Mouse (Mus musculus) spleen, adult 2 months (tissue): ENCODE measurements around the gene Glg1. TPM values are rescaled to one million over a fixed set of nuclear protein-coding genes. Genes with fewer than 3 reads are reported as not detected.

Source experiments
- DNase-seq, 2 experiments: peaks; one replicate each; pipeline versions ENCODE4 v3.0.0 to v3.0.0-alpha.2; 2012 to 2021; ENCODE audit warnings: low spot score in 2 of 2, low read depth in 1 of 2
- H3K27ac ChIP-seq: fragments of 200-500 bp; 2 replicates; pipeline ENCODE4 v1.5.1; 2012; ENCODE audit warnings: low read length, inconsistent platforms; ENCODE audit not compliant: insufficient read depth
- H3K27me3 ChIP-seq: fragments of 200-500 bp; 2 replicates; pipeline ENCODE4 v1.6.1; 2012; ENCODE audit warnings: mild to moderate bottlenecking, moderate library complexity, low read length, inconsistent platforms; ENCODE audit not compliant: control insufficient read depth, insufficient read depth
- H3K36me3 ChIP-seq: fragments of 200-500 bp; 2 replicates; pipeline ENCODE4 v1.6.1; 2012; ENCODE audit warnings: mild to moderate bottlenecking, low read length, inconsistent platforms; ENCODE audit not compliant: control insufficient read depth, insufficient read depth
- H3K4me1 ChIP-seq: fragments of 200-500 bp; 2 replicates; pipeline ENCODE4 v1.6.1; 2011; ENCODE audit warnings: inconsistent platforms; ENCODE audit not compliant: control insufficient read depth, insufficient read depth, insufficient read length
- H3K4me3 ChIP-seq: fragments of 200-500 bp; 2 replicates; pipeline ENCODE4 v1.5.1; 2011; ENCODE audit warnings: mild to moderate bottlenecking, inconsistent platforms; ENCODE audit not compliant: insufficient read depth, insufficient read length; ENCODE audit errors: extremely low read depth
- CTCF ChIP-seq: fragments of 200-500 bp; IDR thresholded peaks from 2 replicates; pipeline ENCODE4 v1.5.1; 2011; ENCODE audit warnings: mild to moderate bottlenecking, inconsistent platforms; ENCODE audit not compliant: insufficient read depth, insufficient read length, insufficient replicate concordance; ENCODE audit errors: extremely low read depth
- POLR2A ChIP-seq: fragments of 200-500 bp; IDR thresholded peaks from 2 replicates; pipeline ENCODE4 v1.6.1; 2011; ENCODE audit warnings: low read depth, low read length, inconsistent platforms
- WGBS: fragments of 180-500 bp; shearing (Covaris S2); methylation state at CpG from one replicate; pipeline ENCODE4 v1.1.7; 2018; 5-methylcytosine and 5-hydroxymethylcytosine counted together
- polyA plus RNA-seq: library from polyadenylated mRNA; depleted of rRNA; stranded (reverse); fragments of >200 nt; gene quantifications from 2 replicates; pipeline ENCODE4 v1.2.3, GENCODE M21; 2012

Gene Glg1
- polyA plus RNA-seq, 1 experiment: 22.6 TPM

GRCm38 (mm10) chr8:111224153-111224552 is 34.9 kb downstream of the Glg1 start:
- H3K4me1 ChIP-seq: no peaks in the 10 kb centered on the region
- no peak for DNase-seq
- no peak overlapping the region for H3K27ac ChIP-seq
- no peaks in the 10 kb centered on the region for H3K27me3 ChIP-seq
- TF ChIP-seq CTCF (no peak), POLR2A (no peak)
- no peak overlapping the region for H3K4me3 ChIP-seq
- no peaks in the 10 kb centered on the region for H3K36me3 ChIP-seq
- WGBS: 62% methylated on average over 5 of the region's 5 CpGs

GRCm38 (mm10) chr8:111218107-111218506 is 40.9 kb downstream of the Glg1 start:
- Histone ChIP-seq H3K27me3 (no peaks in the 10 kb centered on the region), H3K36me3 (no peaks in the 10 kb centered on the region), H3K4me3 (no peak overlapping the region), H3K4me1 (no peaks in the 10 kb centered on the region), H3K27ac (no peak overlapping the region)
- TF ChIP-seq POLR2A (no peak), CTCF (no peak)
- no peak for DNase-seq
- 49% methylated on average over 3 of the region's 3 CpGs for WGBS

- TF ChIP-seq POLR2A (no peak), CTCF (no peak)
- Histone ChIP-seq H3K4me3 (no peak overlapping the region), H3K27me3 (no peaks in the 10 kb centered on the region), H3K36me3 (no peaks in the 10 kb centered on the region), H3K27ac (no peak overlapping the region), H3K4me1 (peaks cover 3% of the 10 kb centered on the region; the same call in 1 of the 2 replicates)
- DNase-seq: no peak
- WGBS: 89% methylated on average over 5 of the region's 5 CpGs
Observed at GRCm38 (mm10) chr8:111213406-111213805, 45.6 kb downstream of the Glg1 start.

- no peaks in the 10 kb centered on the region for H3K27me3 ChIP-seq
- DNase-seq: no peak
- H3K27ac ChIP-seq: no peak overlapping the region
- no peaks in the 10 kb centered on the region for H3K36me3 ChIP-seq
- TF ChIP-seq POLR2A (no peak), CTCF (no peak)
- no peak overlapping the region for H3K4me3 ChIP-seq
- 99% methylated on average over 2 of the region's 2 CpGs for WGBS
- peaks cover 3% of the 10 kb centered on the region; the same call in 1 of the 2 replicates for H3K4me1 ChIP-seq
Observed at GRCm38 (mm10) chr8:111211180-111211579, 47.8 kb downstream of the Glg1 start.

- no peaks in the 10 kb centered on the region for H3K27me3 ChIP-seq
- H3K4me1 ChIP-seq: peaks cover 3% of the 10 kb centered on the region; the same call in 1 of the 2 replicates
- no peak overlapping the region for H3K27ac ChIP-seq
- TF ChIP-seq POLR2A: no peak
- TF ChIP-seq CTCF: no peak
- no peak for DNase-seq
- no peaks in the 10 kb centered on the region for H3K36me3 ChIP-seq
- no peak overlapping the region for H3K4me3 ChIP-seq
Observed at GRCm38 (mm10) chr8:111209874-111210273, 49.1 kb downstream of the Glg1 start.

GRCm38 (mm10) chr8:111206321-111206720 is 52.7 kb downstream of the Glg1 start:
- TF ChIP-seq POLR2A: no peak
- TF ChIP-seq CTCF: no peak
- Histone ChIP-seq H3K27me3 (no peaks in the 10 kb centered on the region), H3K27ac (no peak overlapping the region), H3K4me1 (peaks cover 3% of the 10 kb centered on the region; the same call in 1 of the 2 replicates), H3K36me3 (no peaks in the 10 kb centered on the region), H3K4me3 (no peak overlapping the region)
- no peak for DNase-seq
- WGBS: 85% methylated on average over 6 of the region's 6 CpGs

GRCm38 (mm10) chr8:111205033-111205432 is 54.0 kb downstream of the Glg1 start:
- DNase-seq: no peak
- Histone ChIP-seq H3K27me3 (no peaks in the 10 kb centered on the region), H3K4me1 (peaks cover 3% of the 10 kb centered on the region; the same call in 1 of the 2 replicates), H3K36me3 (no peaks in the 10 kb centered on the region), H3K4me3 (no peak overlapping the region), H3K27ac (no peak overlapping the region)
- 52% methylated on average over 6 of the region's 6 CpGs for WGBS
- TF ChIP-seq CTCF: no peak
- TF ChIP-seq POLR2A: no peak
